In genomic region chr7:132930055-132930454, GRCm38 (mm10) we compare ENCODE assay signal across 8 mouse cellular contexts. TPM values are rescaled to one million over a fixed set of nuclear protein-coding genes. Genes with fewer than 3 reads are reported as not detected.
DNase-seq lines count a peak whose midpoint lies in the region; ATAC-seq lines count a peak whose summit lies in the region.

No protein-coding gene starts in this region.

- no peaks in the 10 kb centered on the region for H3K36me3 ChIP-seq in embryonic facial prominence, embryonic 12.5 days
- no peaks in the 10 kb centered on the region for H3K36me3 ChIP-seq in neural tube, embryonic 15.5 days

- ATAC-seq in embryonic facial prominence, embryonic 12.5 days (ENCODE audit: insufficient number of reproducible peaks, insufficient read depth, low FRiP score, low TSS enrichment) = no peak
- ATAC-seq in neural tube, embryonic 15.5 days (ENCODE audit: low FRiP score) = no peak

- 88% methylated on average over 5 of the region's 5 CpGs for WGBS in embryonic facial prominence, embryonic 12.5 days
- WGBS in neural tube, embryonic 15.5 days = 86% methylated on average over 5 of the region's 5 CpGs

- H3K4me1 ChIP-seq in embryonic facial prominence, embryonic 12.5 days = peaks cover 8% of the 10 kb centered on the region
- peaks cover 23% of the 10 kb centered on the region for H3K4me1 ChIP-seq in neural tube, embryonic 15.5 days

- H3K9ac ChIP-seq in embryonic facial prominence, embryonic 12.5 days = no peak overlapping the region
- no peak overlapping the region for H3K9ac ChIP-seq in neural tube, embryonic 15.5 days (replicated peaks)

- H3K4me3 ChIP-seq in embryonic facial prominence, embryonic 12.5 days = peak overlapping the region; percentile 92
- H3K4me3 ChIP-seq in neural tube, embryonic 15.5 days (replicated peaks) = peak overlapping the region; percentile 78

- H3K9me3 ChIP-seq in embryonic facial prominence, embryonic 12.5 days = no peaks in the 10 kb centered on the region
- H3K9me3 ChIP-seq in neural tube, embryonic 15.5 days (replicated peaks) = no peaks in the 10 kb centered on the region

- H3K4me2 ChIP-seq in embryonic facial prominence, embryonic 12.5 days (replicated peaks) = peak overlapping the region; percentile 65
- H3K4me2 ChIP-seq in neural tube, embryonic 15.5 days = peak overlapping the region; percentile 64

- H3K27me3 ChIP-seq in embryonic facial prominence, embryonic 12.5 days = no peaks in the 10 kb centered on the region
- no peaks in the 10 kb centered on the region for H3K27me3 ChIP-seq in neural tube, embryonic 15.5 days (replicated peaks)

- H3K27ac ChIP-seq in embryonic facial prominence, embryonic 12.5 days = no peak overlapping the region
- peak overlapping the region; percentile 91; the same call in 1 of the 2 replicates for H3K27ac ChIP-seq in neural tube, embryonic 15.5 days (replicated peaks)

- peak; percentile 11 for DNase-seq in thymus, postnatal 25 days
- no peak for DNase-seq in thymus, postnatal 10 days (ENCODE audit: low spot score in 2 of 2)
- peak; percentile 11 to 36 for DNase-seq in kidney, postnatal 36 days
- DNase-seq in cerebellum, postnatal 14 days = no peak
- DNase-seq in gastrocnemius, adult 8-10 months (ENCODE audit: low spot score in 2 of 2) = no peak
- DNase-seq in urinary bladder, postnatal 14 days (ENCODE audit: low spot score) = no peak

RNA-seq across cellular contexts. Expression of gene Zranb1, which starts 0.9 kb away (rescaled TPM):
- polyA plus RNA-seq in embryonic facial prominence, embryonic 12.5 days (2016; fragmentation: Nextera tagmentation; extraction: Ambion mirVana) = 16.0 and 18.5 TPM in 2 replicates
- polyA plus RNA-seq in neural tube, embryonic 15.5 days (2015; fragmentation: Nextera tagmentation; extraction: Ambion mirVana) = 19.6 and 20.5 TPM in 2 replicates
- total RNA-seq in gastrocnemius, adult 8-10 months (2022) = 10 to 100 TPM; 55.7 to 67.7 (median 59.6) TPM

Comparison
In these comparisons a context has a peak if more than half of its experiments do, and no peak if none do; other contexts are left out.
1. DNase-seq: peak in thymus, postnatal 25 days (single experiment) and kidney, postnatal 36 days (2 of 2); none in thymus, postnatal 10 days (0 of 2), cerebellum, postnatal 14 days (0 of 2), gastrocnemius, adult 8-10 months (0 of 2) and urinary bladder, postnatal 14 days (single experiment).